Mouse (Mus musculus) thymus, adult 2 months (tissue): ENCODE measurements around the gene Naa38.

Experiments
- CTCF ChIP-seq: fragments of 200-500 bp; IDR thresholded peaks from 2 replicates; pipeline ENCODE4 v1.5.1; 2012; ENCODE audit warnings: mild to moderate bottlenecking, control low read depth, low read length, moderate library complexity, borderline replicate concordance; ENCODE audit not compliant: control insufficient read depth, poor library complexity, insufficient read depth; ENCODE audit errors: extremely low read depth
- POLR2A ChIP-seq: fragments of 200-500 bp; IDR thresholded peaks from 2 replicates; pipeline ENCODE4 v1.6.1; 2012; ENCODE audit warnings: mild to moderate bottlenecking, low read length, control low read depth, moderate library complexity; ENCODE audit not compliant: control insufficient read depth, poor library complexity, insufficient read depth; ENCODE audit errors: extremely low read depth

DNA sequence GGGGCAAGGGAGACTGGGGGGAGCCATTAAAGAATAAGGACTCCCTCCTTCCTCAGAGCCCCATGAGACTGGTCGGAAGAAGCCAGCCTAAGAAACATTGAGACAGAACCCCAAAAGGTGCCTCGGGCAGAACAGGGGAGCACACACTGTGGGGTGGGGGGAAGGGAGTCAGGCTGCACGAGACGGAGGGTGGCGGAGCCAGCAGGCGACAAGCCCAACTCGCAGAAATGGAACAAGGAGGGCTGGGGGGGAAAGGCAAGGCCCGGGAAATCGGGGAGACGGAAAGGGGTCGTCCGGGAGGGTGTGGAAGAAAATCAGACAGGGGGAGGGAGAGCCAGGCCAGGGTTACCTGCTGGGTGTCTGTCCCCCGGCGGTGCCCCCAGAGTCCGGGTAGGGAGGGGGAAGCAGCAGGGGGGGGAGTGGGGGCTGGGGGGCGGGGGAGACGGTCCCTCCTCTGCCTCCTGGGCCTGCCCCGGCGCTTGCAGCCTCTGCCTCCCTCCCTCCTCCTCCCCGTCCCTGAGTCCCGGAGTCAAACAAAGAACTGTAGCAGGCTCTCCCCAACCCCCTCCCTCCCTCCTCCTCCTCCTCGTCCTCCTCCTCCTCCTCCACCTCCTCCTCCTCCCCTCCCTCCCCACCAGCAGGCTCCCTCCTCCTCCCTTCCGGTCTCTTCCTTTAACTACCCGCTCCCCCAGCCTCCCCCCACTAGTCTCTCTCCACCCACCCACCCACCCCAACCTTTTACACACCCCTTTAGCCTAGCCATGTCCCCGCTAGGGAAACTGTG lies 20.6 kb downstream of the Naa38 start:
- TF ChIP-seq POLR2A (no peak), CTCF (no peak)
